Mouse (Mus musculus) forebrain, embryonic 11.5 days (tissue): Measurements from ENCODE around the gene Acvr1b. TPM values are rescaled to one million over a fixed set of nuclear protein-coding genes. Genes with fewer than 3 reads are reported as not detected.

ENCODE experiments used
- ATAC-seq: fragments of 200-750 bp; cut with Nextera tagmentation; replicated peaks from 2 replicates; pipeline ENCODE4 v1.8.0; 2017; ENCODE audit warnings: moderate TSS enrichment; ENCODE audit not compliant: low FRiP score
- DNase-seq: peaks from one replicate; pipeline ENCODE4 v3.0.0-alpha.2; 2017; ENCODE audit warnings: low spot score
- H3K27ac ChIP-seq: fragments of 300-500 bp; sonication (generic); 2 replicates; pipeline ENCODE4 v1.5.1; 2014; ENCODE audit warnings: low read depth, low read length
- H3K27me3 ChIP-seq: fragments of 300-500 bp; sonication (generic); 2 replicates; pipeline ENCODE4 v1.6.1; 2014; ENCODE audit warnings: mild to moderate bottlenecking, low read length, mixed read lengths; ENCODE audit not compliant: control insufficient read depth, insufficient read depth
- H3K36me3 ChIP-seq: fragments of 300-500 bp; sonication (generic); 2 replicates; pipeline ENCODE4 v1.6.1; 2014; ENCODE audit warnings: mild to moderate bottlenecking, low read length, moderate library complexity, mixed read lengths; ENCODE audit not compliant: control insufficient read depth, insufficient read depth
- H3K4me1 ChIP-seq: fragments of 300-500 bp; sonication (generic); replicated peaks from 2 replicates; pipeline ENCODE4 v1.6.1; 2014; ENCODE audit warnings: low read length, mixed read lengths; ENCODE audit not compliant: control insufficient read depth, insufficient read depth
- H3K4me2 ChIP-seq: fragments of 300-500 bp; sonication (generic); 2 replicates; pipeline ENCODE4 v1.6.1; 2014; ENCODE audit warnings: low read depth, mild to moderate bottlenecking, low read length, moderate library complexity, mixed read lengths; ENCODE audit not compliant: severe bottlenecking
- H3K4me3 ChIP-seq: fragments of 300-500 bp; sonication (generic); 2 replicates; pipeline ENCODE4 v1.5.1; 2014; ENCODE audit warnings: low read depth, low read length
- H3K9ac ChIP-seq: fragments of 300-500 bp; sonication (generic); 2 replicates; pipeline ENCODE4 v1.6.1; 2014; ENCODE audit warnings: low read length
- H3K9me3 ChIP-seq: fragments of 300-500 bp; sonication (generic); 2 replicates; pipeline ENCODE4 v1.6.1; 2016; ENCODE audit warnings: low read length, mixed read lengths; ENCODE audit not compliant: control insufficient read depth
- WGBS: fragments of 180-500 bp; shearing (Covaris S2); extraction: QIAGEN DNeasy Blood & Tissue Kit; methylation state at CpG from one replicate; pipeline ENCODE4 v1.1.7; 2014; 5-methylcytosine and 5-hydroxymethylcytosine counted together
- polyA plus RNA-seq: library from polyadenylated mRNA; unstranded; fragments of >200 nt; fragmentation: Nextera tagmentation; extraction: Ambion mirVana; gene quantifications from 2 replicates; pipeline ENCODE4 v1.2.1, GENCODE M21; 2014

The Acvr1b gene
- polyA plus RNA-seq, 1 experiment from 2014 or later, result 16.0 TPM

GRCm38 (mm10) chr15:101165658-101166437, 8.0 kb upstream of the Acvr1b start:
- 76% methylated on average over 16 of the region's 16 CpGs for WGBS
- H3K27me3 ChIP-seq, result no peaks in the 10 kb centered on the region
- ATAC-seq (no peak), DNase-seq (no peak)
- no peak overlapping the region for H3K27ac ChIP-seq
- no peak overlapping the region for H3K9ac ChIP-seq
- no peaks in the 10 kb centered on the region for H3K36me3 ChIP-seq
- H3K9me3 ChIP-seq, result no peaks in the 10 kb centered on the region
- H3K4me2 ChIP-seq, result no peak overlapping the region
- peaks cover 5% of the 10 kb centered on the region for H3K4me1 ChIP-seq
- no peak overlapping the region for H3K4me3 ChIP-seq

GRCm38 (mm10) chr15:101167553-101167952, 6.3 kb upstream of the Acvr1b start:
- Histone ChIP-seq H3K27me3 (no peaks in the 10 kb centered on the region), H3K4me3 (no peak overlapping the region), H3K4me1 (peaks cover 3% of the 10 kb centered on the region; the same call in 1 of the 2 replicates), H3K4me2 (no peak overlapping the region), H3K9me3 (no peaks in the 10 kb centered on the region), H3K36me3 (no peaks in the 10 kb centered on the region), H3K27ac (no peak overlapping the region), H3K9ac (no peak overlapping the region)
- DNase-seq (no peak), ATAC-seq (no peak)
- WGBS, result 76% methylated on average over 11 of the region's 11 CpGs

- Histone ChIP-seq H3K9me3 (no peaks in the 10 kb centered on the region), H3K4me3 (no peak overlapping the region), H3K36me3 (no peaks in the 10 kb centered on the region), H3K9ac (no peak overlapping the region), H3K27me3 (no peaks in the 10 kb centered on the region), H3K4me1 (no peaks in the 10 kb centered on the region), H3K4me2 (no peak overlapping the region), H3K27ac (no peak overlapping the region)
- ATAC-seq, result no peak
- no peak for DNase-seq
- WGBS, result 92% methylated on average over 5 of the region's 5 CpGs
Observed at GRCm38 (mm10) chr15:101169910-101170309, 4.0 kb upstream of the Acvr1b start.

- WGBS, result 82% methylated on average over 10 of the region's 10 CpGs
- Histone ChIP-seq H3K4me1 (peaks cover 2% of the 10 kb centered on the region; the same call in 1 of the 2 replicates), H3K4me3 (no peak overlapping the region), H3K27ac (no peak overlapping the region), H3K36me3 (no peaks in the 10 kb centered on the region), H3K27me3 (no peaks in the 10 kb centered on the region), H3K9me3 (no peaks in the 10 kb centered on the region), H3K4me2 (no peak overlapping the region), H3K9ac (no peak overlapping the region)
- ATAC-seq (no peak), DNase-seq (no peak)
Observed at GRCm38 (mm10) chr15:101170413-101170980, 3.4 kb upstream of the Acvr1b start.

GRCm38 (mm10) chr15:101171272-101171671, 2.6 kb upstream of the Acvr1b start:
- Histone ChIP-seq H3K9me3 (no peaks in the 10 kb centered on the region), H3K36me3 (no peaks in the 10 kb centered on the region), H3K4me2 (no peak overlapping the region), H3K4me3 (no peak overlapping the region), H3K9ac (no peak overlapping the region), H3K27ac (no peak overlapping the region), H3K4me1 (peaks cover 3% of the 10 kb centered on the region; the same call in 1 of the 2 replicates), H3K27me3 (no peaks in the 10 kb centered on the region)
- 73% methylated on average over 4 of the region's 4 CpGs for WGBS
- ATAC-seq (no peak), DNase-seq (no peak)

GRCm38 (mm10) chr15:101172016-101172415, 1.9 kb upstream of the Acvr1b start:
- Histone ChIP-seq H3K9me3 (no peaks in the 10 kb centered on the region), H3K4me2 (no peak overlapping the region), H3K27me3 (no peaks in the 10 kb centered on the region), H3K27ac (no peak overlapping the region), H3K36me3 (no peaks in the 10 kb centered on the region), H3K9ac (no peak overlapping the region), H3K4me1 (peaks cover 5% of the 10 kb centered on the region; the same call in 1 of the 2 replicates), H3K4me3 (no peak overlapping the region)
- no peak for DNase-seq
- ATAC-seq, result no peak
- 91% methylated on average over 2 of the region's 2 CpGs for WGBS

GRCm38 (mm10) chr15:101174294-101175130, 645 bp downstream of the Acvr1b start:
- H3K36me3 ChIP-seq, result no peaks in the 10 kb centered on the region
- peaks cover 10% of the 10 kb centered on the region; the same call in 1 of the 2 replicates for H3K4me1 ChIP-seq
- H3K4me2 ChIP-seq, result peak overlapping the region; percentile 92
- WGBS, result under 1% methylated on average over 39 of the region's 46 CpGs
- peak overlapping the region; percentile 91 for H3K4me3 ChIP-seq
- DNase-seq (no peak), ATAC-seq (peak; percentile 68)
- no peaks in the 10 kb centered on the region for H3K27me3 ChIP-seq
- H3K9ac ChIP-seq, result peak overlapping the region; percentile 85
- H3K27ac ChIP-seq, result peak overlapping the region; percentile 51
- H3K9me3 ChIP-seq, result no peaks in the 10 kb centered on the region

- peak overlapping the region; percentile 85 for H3K9ac ChIP-seq
- 18% methylated on average over 5 of the region's 5 CpGs for WGBS
- H3K4me1 ChIP-seq, result peaks cover 12% of the 10 kb centered on the region; the same call in 1 of the 2 replicates
- no peak for ATAC-seq
- peak overlapping the region; percentile 92 for H3K4me2 ChIP-seq
- no peaks in the 10 kb centered on the region for H3K9me3 ChIP-seq
- H3K27me3 ChIP-seq, result no peaks in the 10 kb centered on the region
- no peak for DNase-seq
- H3K36me3 ChIP-seq, result no peaks in the 10 kb centered on the region
- H3K27ac ChIP-seq, result no peak overlapping the region; the same call in 1 of the 2 replicates
- H3K4me3 ChIP-seq, result peak overlapping the region; percentile 91
Observed at GRCm38 (mm10) chr15:101175131-101175460, 1.2 kb downstream of the Acvr1b start.
